Mouse (Mus musculus): ENCODE measurements around the gene Appl2.

- TF ChIP-seq TAL1 (IDR thresholded peaks at IDR 0.05; ENCODE audit: low read length) (no peak), GATA1 (IDR thresholded peaks at IDR 0.05; ENCODE audit: low read length) (no peak)
Observed at GRCm38 (mm10) chr10:83634461-83634860, 14.1 kb downstream of the Appl2 start.
